Mouse (Mus musculus) ovary, adult 2 months (tissue): Measurements from ENCODE around the gene Chp2. TPM values are rescaled to one million over a fixed set of nuclear protein-coding genes. Genes with fewer than 3 reads are reported as not detected.

Experiments
- polyA plus RNA-seq: library from polyadenylated mRNA; depleted of rRNA; stranded (reverse); fragments of >200 nt; gene quantifications from 2 replicates; pipeline ENCODE4 v1.2.3, GENCODE M21; 2012; rRNA removed

Chp2 gene
- polyA plus RNA-seq, result 11.6 and 12.3 TPM in 2 replicates

DNA sequence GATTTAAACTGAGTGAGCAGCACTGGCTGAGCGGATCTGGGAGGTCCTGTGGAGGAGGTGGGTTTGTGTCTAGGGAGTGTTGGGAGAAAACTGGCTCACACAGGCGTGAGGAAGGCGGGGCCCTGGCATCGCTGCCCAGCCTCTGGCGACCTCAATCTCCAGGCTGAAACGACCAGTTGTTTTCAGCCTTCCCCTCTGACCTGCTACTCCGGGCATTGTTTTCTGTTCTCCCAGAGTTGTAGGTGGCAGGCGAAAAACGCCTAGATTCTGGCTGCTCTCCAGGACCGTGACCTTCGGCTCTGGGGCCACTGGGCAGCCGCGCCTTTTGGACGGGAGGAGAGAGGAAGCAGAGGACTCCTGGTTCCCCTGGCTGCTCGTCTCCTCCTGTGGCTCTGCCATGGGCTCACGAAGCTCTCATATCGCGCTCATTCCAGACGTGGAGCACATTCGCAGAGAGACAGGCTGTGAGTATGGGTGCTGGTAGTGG is at the start of gene Chp2:
Gene Chp2, plus strand, starts transcription at position 182 of the 487 bp plus-strand sequence.

DNA sequence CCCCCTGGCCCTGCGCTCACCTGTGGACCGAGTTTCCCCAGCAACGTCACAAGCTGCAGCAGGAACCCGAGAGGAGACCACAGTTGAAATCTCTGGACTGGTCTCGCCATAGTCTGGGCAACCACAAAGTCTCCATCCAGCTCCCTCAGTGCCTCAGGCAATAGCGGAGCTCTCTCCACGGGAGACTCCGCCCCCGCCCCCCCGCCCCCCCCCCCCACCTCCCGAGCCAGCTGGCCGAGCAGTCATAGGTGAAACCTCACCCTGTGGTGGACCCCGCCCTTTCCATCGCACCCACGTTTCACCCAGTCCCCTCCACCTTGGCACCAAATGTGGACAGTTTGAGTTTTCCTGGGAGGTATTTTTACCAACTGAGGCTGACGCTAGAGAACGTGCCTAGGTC is 33.3 kb upstream of the Chp2 start, which contains the start of gene Ern2:
Gene Ern2, minus strand, starts transcription at position 165 of the 400 bp plus-strand sequence.

Other genes with a start within 250 kb of the Chp2 start
- gene Cog7, start 237.8 kb upstream of the Chp2 start, polyA plus RNA-seq, result 23.1 and 26.4 TPM in 2 replicates
- 124 and 157 TPM in 2 replicates for gene Gga2, start 198.3 kb upstream of the Chp2 start, polyA plus RNA-seq
- 35.1 and 48.5 TPM in 2 replicates for gene Ubfd1, start 152.3 kb upstream of the Chp2 start, polyA plus RNA-seq
- 22.3 and 25.2 TPM in 2 replicates for gene Ears2, start 152.2 kb upstream of the Chp2 start, polyA plus RNA-seq
- gene Ndufab1, start 117.6 kb upstream of the Chp2 start, polyA plus RNA-seq, result 426 and 1,314 TPM in 2 replicates
- gene Palb2, start 86.5 kb upstream of the Chp2 start, polyA plus RNA-seq, result 1.6 and 2.9 TPM in 2 replicates
- gene Dctn5, start 86.5 kb upstream of the Chp2 start, polyA plus RNA-seq, result 66.5 and 81.3 TPM in 2 replicates
- 14.8 and 25.1 TPM in 2 replicates for gene Plk1, start 60.1 kb upstream of the Chp2 start, polyA plus RNA-seq
- 0.07 TPM in 1 of 2 replicates, not detected in the other for gene Ern2, start 33.3 kb upstream of the Chp2 start, polyA plus RNA-seq
- 8.1 and 8.9 TPM in 2 replicates for gene Prkcb, start 69.3 kb downstream of the Chp2 start, polyA plus RNA-seq